ENCODE assay signal across 11 mouse cellular contexts in the genomic region with DNA sequence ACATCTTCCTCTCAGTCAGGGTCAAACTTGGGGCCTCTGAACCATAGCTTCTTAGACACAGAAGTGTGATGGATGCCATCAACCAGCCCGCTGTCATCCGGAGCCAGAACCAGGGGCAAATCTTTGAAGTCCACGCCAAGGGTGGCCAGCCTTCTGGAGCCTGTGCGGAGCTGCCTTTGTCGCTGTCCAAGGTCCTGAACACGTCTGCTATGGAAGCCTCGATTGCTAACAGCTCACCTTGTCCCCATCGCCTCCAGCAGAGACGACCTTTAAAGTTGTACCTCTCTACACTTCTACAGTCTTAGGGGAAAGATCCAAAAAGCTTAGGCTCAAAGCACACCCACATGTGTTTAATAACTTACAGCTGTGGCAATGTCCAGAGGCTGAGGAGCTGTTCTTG. TPM values are rescaled to one million over a fixed set of nuclear protein-coding genes. Genes with fewer than 3 reads are reported as not detected.
DNase-seq lines count a peak whose midpoint lies in the region; ATAC-seq and TF ChIP-seq lines count a peak whose summit lies in the region.
"Had no signal": no experiment of that assay in that cellular context is flagged by ENCODE, and none has a peak within 500 bp of the region (broad histone marks: within the 10 kb centered on the region; RNA-seq: fewer than 3 reads in every experiment).

No protein-coding gene starts in this region.

- no peaks in the 10 kb centered on the region for H3K36me3 ChIP-seq in forebrain, embryonic 10.5 days (replicated peaks)
- no peaks in the 10 kb centered on the region for H3K36me3 ChIP-seq in forebrain, postnatal 0 days (ENCODE audit: insufficient read depth)

- H3K9ac ChIP-seq in forebrain, postnatal 0 days: no peak overlapping the region

- peak; percentile 75 for DNase-seq in forebrain, embryonic 10.5 days (ENCODE audit: extremely low spot score, low spot score)
- DNase-seq in forebrain, postnatal 0 days: no peak
- DNase-seq in right cerebral cortex, postnatal 4 days: peak; percentile 51
- no peak for DNase-seq in right cerebral cortex, adult 18-20 months
- DNase-seq in lung, postnatal 36 days: peak; percentile 72
- DNase-seq in thymus, postnatal 25 days: peak; percentile 58
- no peak for DNase-seq in layer of hippocampus, adult 9-10 months (ENCODE audit: low spot score)

- H3K9me3 ChIP-seq in forebrain, embryonic 10.5 days: no peaks in the 10 kb centered on the region
- no peaks in the 10 kb centered on the region for H3K9me3 ChIP-seq in forebrain, postnatal 0 days (ENCODE audit: low read length)
- H3K9me3 ChIP-seq: megakaryocyte, embryonic 14.5 days had no signal

- H3K27ac ChIP-seq in forebrain, embryonic 10.5 days: no peak overlapping the region
- H3K27ac ChIP-seq in forebrain, postnatal 0 days (ENCODE audit: low read depth, low read length): no peak overlapping the region

- H3K4me1 ChIP-seq in forebrain, embryonic 10.5 days: peaks cover 25% of the 10 kb centered on the region
- H3K4me1 ChIP-seq in forebrain, postnatal 0 days (ENCODE audit: insufficient read depth): no peaks in the 10 kb centered on the region

- H3K4me2 ChIP-seq in forebrain, postnatal 0 days (ENCODE audit: low read depth): no peak overlapping the region

- 6% methylated on average over 9 of the region's 9 CpGs for WGBS in forebrain, embryonic 10.5 days
- WGBS in forebrain, postnatal 0 days: 4% methylated on average over 9 of the region's 9 CpGs

- peaks cover 77% of the 10 kb centered on the region for H3K27me3 ChIP-seq in forebrain, embryonic 10.5 days (ENCODE audit: poor library complexity, severe bottlenecking)
- H3K27me3 ChIP-seq in forebrain, postnatal 0 days (ENCODE audit: insufficient read depth, low read length): no peaks in the 10 kb centered on the region

- no peak for TF ChIP-seq CTCF in forebrain, postnatal 0 days (IDR thresholded peaks at IDR 0.05; ENCODE audit: low read depth)

- no peak for ATAC-seq in forebrain, postnatal 0 days
- ATAC-seq in hematopoietic stem cell, adult 5-6 weeks (replicated peaks in 1 of 2; ENCODE audit: insufficient read depth in 1 of 2, low FRiP score in 2 of 2, low TSS enrichment in 1 of 2, low read depth in 1 of 2, poor library complexity in 2 of 2, severe bottlenecking in 2 of 2): peak; percentile 42 to 60; a peak in 2 of 4 replicates

- no peak overlapping the region for H3K4me3 ChIP-seq in forebrain, embryonic 10.5 days
- no peak overlapping the region for H3K4me3 ChIP-seq in forebrain, postnatal 0 days (ENCODE audit: low read depth, low read length)
- H3K4me3 ChIP-seq: erythroblast, embryonic 14.5 days; megakaryocyte, embryonic 14.5 days had no signal

RNA-seq across cellular contexts. Expression of a gene that starts 8.0 kb away (rescaled TPM):
- 0.07 TPM in 1 of 2 replicates, not detected in the other for polyA plus RNA-seq in forebrain, embryonic 10.5 days (2016; fragmentation: Nextera tagmentation; extraction: Ambion mirVana)
- 1.2 and 1.3 TPM in 2 replicates for total RNA-seq in forebrain, postnatal 0 days (2014; rRNA removed)
- polyA plus RNA-seq in forebrain, postnatal 0 days (2015; fragmentation: Nextera tagmentation; extraction: Ambion mirVana): 0.50 and 0.98 TPM in 2 replicates
- not detected in 2 replicates for total RNA-seq in hematopoietic stem cell, adult 5-6 weeks (2017)
- polyA plus RNA-seq: C2C12; erythroblast, embryonic 14.5 days had no signal

RNA-seq across cellular contexts. Expression of a gene that starts 12.4 kb away (rescaled TPM):
- polyA plus RNA-seq in forebrain, embryonic 10.5 days (2016; fragmentation: Nextera tagmentation; extraction: Ambion mirVana): 2.7 and 3.1 TPM in 2 replicates
- total RNA-seq in forebrain, postnatal 0 days (2014; rRNA removed): 99.0 and 107 TPM in 2 replicates
- 38.4 and 38.6 TPM in 2 replicates for polyA plus RNA-seq in forebrain, postnatal 0 days (2015; fragmentation: Nextera tagmentation; extraction: Ambion mirVana)
- not detected in 2 replicates for total RNA-seq in hematopoietic stem cell, adult 5-6 weeks (2017)
- polyA plus RNA-seq: erythroblast, embryonic 14.5 days had no signal

RNA-seq across cellular contexts. Expression of a gene that starts 16.2 kb away (rescaled TPM):
- polyA plus RNA-seq in forebrain, embryonic 10.5 days (2016; fragmentation: Nextera tagmentation; extraction: Ambion mirVana): 0.25 and 0.36 TPM in 2 replicates
- 0.24 and 0.77 TPM in 2 replicates for total RNA-seq in forebrain, postnatal 0 days (2014; rRNA removed)
- polyA plus RNA-seq in forebrain, postnatal 0 days (2015; fragmentation: Nextera tagmentation; extraction: Ambion mirVana): 0.40 and 0.63 TPM in 2 replicates
- total RNA-seq in hematopoietic stem cell, adult 5-6 weeks (2017): 10.5 and 17.7 TPM in 2 replicates
- polyA plus RNA-seq: erythroblast, embryonic 14.5 days had no signal

RNA-seq across cellular contexts. Expression of a gene that starts 41.6 kb away (rescaled TPM):
- polyA plus RNA-seq in forebrain, embryonic 10.5 days (2016; fragmentation: Nextera tagmentation; extraction: Ambion mirVana): 0.70 and 1.1 TPM in 2 replicates
- total RNA-seq in forebrain, postnatal 0 days (2014; rRNA removed): 2.5 and 5.6 TPM in 2 replicates
- 0.97 and 1.1 TPM in 2 replicates for polyA plus RNA-seq in forebrain, postnatal 0 days (2015; fragmentation: Nextera tagmentation; extraction: Ambion mirVana)
- 1.4 and 2.4 TPM in 2 replicates for total RNA-seq in hematopoietic stem cell, adult 5-6 weeks (2017)
- polyA plus RNA-seq: erythroblast, embryonic 14.5 days had no signal

RNA-seq across cellular contexts. Expression of a gene that starts 51.6 kb away (rescaled TPM):
- 14.2 and 14.6 TPM in 2 replicates for polyA plus RNA-seq in forebrain, embryonic 10.5 days (2016; fragmentation: Nextera tagmentation; extraction: Ambion mirVana)
- 16.5 and 27.8 TPM in 2 replicates for total RNA-seq in forebrain, postnatal 0 days (2014; rRNA removed)
- polyA plus RNA-seq in forebrain, postnatal 0 days (2015; fragmentation: Nextera tagmentation; extraction: Ambion mirVana): 4.2 and 10.5 TPM in 2 replicates
- 41.5 and 69.0 TPM in 2 replicates for total RNA-seq in hematopoietic stem cell, adult 5-6 weeks (2017)

Comparison
In these comparisons a context has a peak if more than half of its experiments do, and no peak if none do; other contexts are left out.
1. DNase-seq: peak in forebrain, embryonic 10.5 days (single experiment), right cerebral cortex, postnatal 4 days (single experiment), lung, postnatal 36 days (single experiment) and thymus, postnatal 25 days (single experiment); none in forebrain, postnatal 0 days (single experiment), right cerebral cortex, adult 18-20 months (single experiment) and layer of hippocampus, adult 9-10 months (single experiment).
2. RNA of a gene that starts 12.4 kb away (total RNA-seq): 99.0 to 107 TPM in forebrain, postnatal 0 days; not detected in hematopoietic stem cell, adult 5-6 weeks; every median in the first group is over 100 times any median in the second.